Mouse (Mus musculus): Measurements from ENCODE around the gene Tmem38b. TPM values are rescaled to one million over a fixed set of nuclear protein-coding genes. Genes with fewer than 3 reads are reported as not detected.

Tmem38b gene
- total and polyA plus RNA-seq, 3 experiments = 3.1 to 5.9 TPM; not detected in 1

- Histone ChIP-seq H3K36me3 (ENCODE audit: control insufficient read depth in 1 of 2, insufficient read depth in 2 of 2, low read length in 2 of 2) (no peaks in the 10 kb centered on the region), H3K4me3 (ENCODE audit: control insufficient read depth in 1 of 2, insufficient read depth in 1 of 2, low read depth in 2 of 2, low read length in 2 of 2) (no peak overlapping the region), H3K9ac (ENCODE audit: control insufficient read depth, low read depth, low read length, poor library complexity, severe bottlenecking) (no peak overlapping the region), H3K27me3 (ENCODE audit: control insufficient read depth in 1 of 2, insufficient read depth in 2 of 2, low read length in 2 of 2) (no peaks in the 10 kb centered on the region), H3K27ac (ENCODE audit: control insufficient read depth, low read depth, low read length) (no peak overlapping the region), H3K79me2 (ENCODE audit: control insufficient read depth, insufficient read depth, low read length, poor library complexity) (no peaks in the 10 kb centered on the region), H3K4me1 (ENCODE audit: control insufficient read depth in 1 of 2, insufficient read depth in 2 of 2, low read length in 2 of 2) (no peaks in the 10 kb centered on the region), H3K9me3 (replicated peaks; ENCODE audit: insufficient read depth, low read length) (no peaks in the 10 kb centered on the region)
- TF ChIP-seq ETS1 (IDR thresholded peaks at IDR 0.05; ENCODE audit: low read depth, low read length) (no peak), BHLHE40 (IDR thresholded peaks at IDR 0.05; ENCODE audit: borderline replicate concordance, low read depth, low read length) (no peak), POLR2AphosphoS5 (IDR thresholded peaks at IDR 0.05; ENCODE audit: borderline replicate concordance, low read depth, low read length) (no peak), SMC3 (IDR thresholded peaks at IDR 0.05; ENCODE audit: low read depth, low read length) (peak; percentile 93), TBP (IDR thresholded peaks at IDR 0.05; ENCODE audit: low read depth, low read length) (no peak), POLR2AphosphoS2 (IDR thresholded peaks at IDR 0.05; ENCODE audit: low read length) (no peak), ELF1 (IDR thresholded peaks at IDR 0.05; ENCODE audit: low read depth, low read length) (no peak), NRF1 (IDR thresholded peaks at IDR 0.05; ENCODE audit: insufficient read depth, low read depth, low read length, poor library complexity, severe bottlenecking) (no peak), MAX (IDR thresholded peaks at IDR 0.05; ENCODE audit: low read length) (no peak), CTCF (IDR thresholded peaks at IDR 0.05 in 2 of 3, conservative IDR thresholded peaks at IDR 0.05 in 1 of 3; ENCODE audit: control insufficient read depth in 1 of 3, insufficient read depth in 1 of 3, low read depth in 2 of 3, low read length in 3 of 3, poor library complexity in 1 of 3, severe bottlenecking in 1 of 3) (peak; percentile 45 to 82 (median 70)), MAZ (IDR thresholded peaks at IDR 0.05; ENCODE audit: low read depth, low read length) (no peak), CHD1 (IDR thresholded peaks at IDR 0.05; ENCODE audit: low read depth, low read length) (no peak), ZC3H11A (IDR thresholded peaks at IDR 0.05; ENCODE audit: low read depth, low read length) (peak; percentile 83), MXI1 (IDR thresholded peaks at IDR 0.05; ENCODE audit: low read depth, low read length) (no peak), RAD21 (IDR thresholded peaks at IDR 0.05; ENCODE audit: low read depth, low read length) (peak; percentile 93), TCF12 (IDR thresholded peaks at IDR 0.05; ENCODE audit: low read depth, low read length) (no peak), MAFK (IDR thresholded peaks at IDR 0.05; ENCODE audit: borderline replicate concordance, low read depth, low read length) (no peak)
- peak; percentile 46 for DNase-seq (ENCODE audit: low read depth, low spot score)
Observed at GRCm38 (mm10) chr4:53884351-53885245, 58.8 kb downstream of the Tmem38b start.

- H3K4me3 ChIP-seq (ENCODE audit: control insufficient read depth in 1 of 2, insufficient read depth in 1 of 2, low read depth in 2 of 2, low read length in 2 of 2) = no peak overlapping the region
- no peak overlapping the region for H3K27ac ChIP-seq (ENCODE audit: control insufficient read depth, low read depth, low read length)
- DNase-seq (ENCODE audit: low read depth, low spot score) = no peak
- no peaks in the 10 kb centered on the region for H3K79me2 ChIP-seq (ENCODE audit: control insufficient read depth, insufficient read depth, low read length, poor library complexity)
- H3K36me3 ChIP-seq (ENCODE audit: control insufficient read depth in 1 of 2, insufficient read depth in 2 of 2, low read length in 2 of 2) = no peaks in the 10 kb centered on the region
- H3K4me1 ChIP-seq (ENCODE audit: control insufficient read depth in 1 of 2, insufficient read depth in 2 of 2, low read length in 2 of 2) = no peaks in the 10 kb centered on the region
- H3K27me3 ChIP-seq (ENCODE audit: control insufficient read depth in 1 of 2, insufficient read depth in 2 of 2, low read length in 2 of 2) = no peaks in the 10 kb centered on the region; a peak in 3 of 4 replicates
- H3K9ac ChIP-seq (ENCODE audit: control insufficient read depth, low read depth, low read length, poor library complexity, severe bottlenecking) = no peak overlapping the region
- TF ChIP-seq SMC3 (IDR thresholded peaks at IDR 0.05; ENCODE audit: low read depth, low read length) (no peak), EP300 (IDR thresholded peaks at IDR 0.05; ENCODE audit: low read depth in 1 of 2, low read length in 2 of 2) (no peak), POLR2AphosphoS5 (IDR thresholded peaks at IDR 0.05; ENCODE audit: borderline replicate concordance, low read depth, low read length) (no peak), RCOR1 (IDR thresholded peaks at IDR 0.05; ENCODE audit: low read depth, low read length) (no peak), ZNF384 (IDR thresholded peaks at IDR 0.05; ENCODE audit: low read depth, low read length) (no peak), NELFE (IDR thresholded peaks at IDR 0.05; ENCODE audit: low read depth, low read length) (no peak), MXI1 (IDR thresholded peaks at IDR 0.05; ENCODE audit: low read depth, low read length) (no peak), USF2 (IDR thresholded peaks at IDR 0.05; ENCODE audit: borderline replicate concordance in 1 of 2, insufficient read depth in 1 of 2, low read depth in 1 of 2, low read length in 2 of 2) (no peak)
- no peaks in the 10 kb centered on the region for H3K9me3 ChIP-seq (replicated peaks; ENCODE audit: insufficient read depth, low read length)
Observed at GRCm38 (mm10) chr4:53886342-53887088, 60.7 kb downstream of the Tmem38b start.

All from MEL (cell line).